Mouse (Mus musculus): ENCODE measurements around the gene Krt88.

- TF ChIP-seq EP300 (IDR thresholded peaks at IDR 0.05; ENCODE audit: low read depth): no peak
- TF ChIP-seq CTCF (IDR thresholded peaks at IDR 0.05; ENCODE audit: low read depth): no peak
Observed at GRCm38 (mm10) chr15:101447444-101447843, at the start of gene Krt88.

Measured in heart, postnatal 0 days (tissue).